Comparison of ENCODE assay signal across 8 mouse cellular contexts in the genomic region with DNA sequence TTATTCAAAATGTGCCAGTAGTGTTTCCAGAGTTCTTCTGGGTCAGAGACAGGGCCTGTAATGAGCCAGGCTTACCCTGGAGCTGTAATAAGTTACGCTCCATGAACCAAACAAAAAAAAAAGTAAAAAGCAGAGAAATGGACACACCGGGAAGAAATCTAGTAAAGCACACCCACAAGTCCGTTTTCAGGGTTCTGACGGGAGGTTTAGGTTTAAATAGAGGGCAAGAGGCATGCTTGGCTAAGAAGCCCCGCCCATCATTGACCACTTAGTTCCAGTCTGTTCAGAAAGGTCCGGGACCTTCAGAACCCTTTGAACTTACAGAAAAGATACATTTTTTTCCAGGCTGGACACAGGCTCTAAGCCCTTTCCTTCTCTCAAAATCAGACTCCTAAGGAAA. TPM values are rescaled to one million over a fixed set of nuclear protein-coding genes. Genes with fewer than 3 reads are reported as not detected.
A peak's percentile ranks its signal among the peaks of the same experiment; 100 is the strongest.
DNase-seq lines count a peak whose midpoint lies in the region; ATAC-seq and TF ChIP-seq lines count a peak whose summit lies in the region.

No protein-coding gene starts in this region.

- ATAC-seq in heart, embryonic 15.5 days (replicated peaks; ENCODE audit: insufficient number of reproducible peaks, insufficient read depth, low FRiP score, low read depth): no peak
- 0 out of 2 replicates have a peak, but pooled peaks have one; percentile 18 for ATAC-seq in G1E (ENCODE audit: extremely low read depth, insufficient number of reproducible peaks, low FRiP score, poor library complexity, severe bottlenecking)
- ATAC-seq in forebrain, postnatal 0 days: no peak

- peaks cover 18% of the 10 kb centered on the region for H3K4me1 ChIP-seq in heart, embryonic 15.5 days (replicated peaks)
- peaks cover 37% of the 10 kb centered on the region for H3K4me1 ChIP-seq in G1E (ENCODE audit: insufficient read depth, low read depth, low read length)
- peaks cover 22% of the 10 kb centered on the region for H3K4me1 ChIP-seq in forebrain, postnatal 0 days (ENCODE audit: insufficient read depth)

- no peaks in the 10 kb centered on the region for H3K27me3 ChIP-seq in heart, embryonic 15.5 days
- no peaks in the 10 kb centered on the region for H3K27me3 ChIP-seq in G1E (ENCODE audit: insufficient read depth, low read length)
- H3K27me3 ChIP-seq in forebrain, postnatal 0 days (ENCODE audit: insufficient read depth, low read length): no peaks in the 10 kb centered on the region

- TF ChIP-seq CTCF in G1E (IDR thresholded peaks at IDR 0.05; ENCODE audit: low read depth, low read length): no peak
- no peak for TF ChIP-seq CTCF in forebrain, postnatal 0 days (IDR thresholded peaks at IDR 0.05; ENCODE audit: low read depth)

- H3K4me3 ChIP-seq in heart, embryonic 15.5 days: peak overlapping the region; percentile 75
- H3K4me3 ChIP-seq in G1E (ENCODE audit: low read depth, low read length): peak overlapping the region; percentile 98; the same call in 1 of the 2 replicates
- H3K4me3 ChIP-seq in forebrain, postnatal 0 days (ENCODE audit: low read depth, low read length): peak overlapping the region; percentile 86

- WGBS in heart, embryonic 15.5 days: 54% methylated on average over 6 of the region's 6 CpGs
- 33% methylated on average over 6 of the region's 6 CpGs for WGBS in forebrain, postnatal 0 days

- no peak overlapping the region for H3K9ac ChIP-seq in heart, embryonic 15.5 days
- H3K9ac ChIP-seq in forebrain, postnatal 0 days: peak overlapping the region; percentile 93; the same call in 1 of the 2 replicates

- no peak for DNase-seq in heart, adult 18-20 months
- DNase-seq in G1E (ENCODE audit: low spot score): no peak
- no peak for DNase-seq in forebrain, postnatal 0 days
- peak; percentile 31 for DNase-seq in lung, postnatal 36 days
- DNase-seq in gastrocnemius, adult 8-10 months (ENCODE audit: low spot score in 2 of 2): no peak
- no peak for DNase-seq in thymus, postnatal 0 days (ENCODE audit: low spot score)
- DNase-seq in ovary, adult 18-20 months (ENCODE audit: low spot score): no peak

- peak overlapping the region; percentile 87 for H3K27ac ChIP-seq in heart, embryonic 15.5 days
- peak overlapping the region; percentile 94; the same call in 1 of the 2 replicates for H3K27ac ChIP-seq in forebrain, postnatal 0 days (ENCODE audit: low read depth, low read length)

- H3K9me3 ChIP-seq in heart, embryonic 15.5 days (replicated peaks): no peaks in the 10 kb centered on the region
- H3K9me3 ChIP-seq in G1E (replicated peaks): no peaks in the 10 kb centered on the region
- H3K9me3 ChIP-seq in forebrain, postnatal 0 days (ENCODE audit: low read length): no peaks in the 10 kb centered on the region

- no peaks in the 10 kb centered on the region for H3K36me3 ChIP-seq in heart, embryonic 15.5 days
- H3K36me3 ChIP-seq in G1E (replicated peaks): peaks cover 27% of the 10 kb centered on the region
- H3K36me3 ChIP-seq in forebrain, postnatal 0 days (ENCODE audit: insufficient read depth): no peaks in the 10 kb centered on the region; the same call in 1 of the 2 replicates

- H3K4me2 ChIP-seq in heart, embryonic 15.5 days: peak overlapping the region; percentile 88
- H3K4me2 ChIP-seq in forebrain, postnatal 0 days (ENCODE audit: low read depth): peak overlapping the region; percentile 63

RNA-seq across cellular contexts. Expression of a gene that starts 0.5 kb away (rescaled TPM):
- polyA plus RNA-seq in heart, embryonic 15.5 days (2015; fragmentation: Nextera tagmentation; extraction: Ambion mirVana): 74.1 and 78.4 TPM in 2 replicates
- 10 to 100 TPM; 32.3 to 37.5 TPM for total RNA-seq in heart, adult 18-20 months (2021)
- total RNA-seq in G1E (2014; fragmentation: Nextera tagmentation): 31.2 and 51.1 TPM in 2 replicates
- total RNA-seq in G1E (2017): 42.0 and 43.1 TPM in 2 replicates
- 19.8 and 23.1 TPM in 2 replicates for polyA plus RNA-seq in G1E (2012)
- total RNA-seq in forebrain, postnatal 0 days (2014; rRNA removed): 271 and 289 TPM in 2 replicates
- polyA plus RNA-seq in forebrain, postnatal 0 days (2015; fragmentation: Nextera tagmentation; extraction: Ambion mirVana): 263 and 284 TPM in 2 replicates
- 10 to 100 TPM; 46.0 to 55.2 (median 49.7) TPM for total RNA-seq in gastrocnemius, adult 8-10 months (2022)
- polyA plus RNA-seq in thymus, postnatal 0 days (2015; fragmentation: Nextera tagmentation; extraction: Ambion mirVana): 71.0 and 75.3 TPM in 2 replicates

RNA-seq across cellular contexts. Expression of a gene that starts 6.3 kb away (rescaled TPM):
- polyA plus RNA-seq in heart, embryonic 15.5 days (2015; fragmentation: Nextera tagmentation; extraction: Ambion mirVana): 5.1 and 7.4 TPM in 2 replicates
- 1 to 10 TPM; 1.2 to 1.9 TPM for total RNA-seq in heart, adult 18-20 months (2021)
- total RNA-seq in G1E (2014; fragmentation: Nextera tagmentation): 22.7 and 23.7 TPM in 2 replicates
- total RNA-seq in G1E (2017): 19.4 and 25.5 TPM in 2 replicates
- polyA plus RNA-seq in G1E (2012): 0.91 and 0.99 TPM in 2 replicates
- total RNA-seq in forebrain, postnatal 0 days (2014; rRNA removed): 28.2 and 33.6 TPM in 2 replicates
- polyA plus RNA-seq in forebrain, postnatal 0 days (2015; fragmentation: Nextera tagmentation; extraction: Ambion mirVana): 8.9 and 13.3 TPM in 2 replicates
- 1 to 10 TPM; 1.4 to 2.7 (median 2.4) TPM for total RNA-seq in gastrocnemius, adult 8-10 months (2022)
- polyA plus RNA-seq in thymus, postnatal 0 days (2015; fragmentation: Nextera tagmentation; extraction: Ambion mirVana): 7.8 and 8.1 TPM in 2 replicates

RNA-seq across cellular contexts. Expression of a gene that starts 34.0 kb away (rescaled TPM):
- polyA plus RNA-seq in heart, embryonic 15.5 days (2015; fragmentation: Nextera tagmentation; extraction: Ambion mirVana): 44.8 and 51.6 TPM in 2 replicates
- total RNA-seq in heart, adult 18-20 months (2021): 10 to 100 TPM; 21.2 to 24.8 TPM
- total RNA-seq in G1E (2014; fragmentation: Nextera tagmentation): 47.6 and 76.5 TPM in 2 replicates
- total RNA-seq in G1E (2017): 75.6 and 77.1 TPM in 2 replicates
- polyA plus RNA-seq in G1E (2012): 10.4 and 30.1 TPM in 2 replicates
- 89.7 and 105 TPM in 2 replicates for total RNA-seq in forebrain, postnatal 0 days (2014; rRNA removed)
- 85.9 and 94.5 TPM in 2 replicates for polyA plus RNA-seq in forebrain, postnatal 0 days (2015; fragmentation: Nextera tagmentation; extraction: Ambion mirVana)
- 10 to 100 TPM; 17.0 to 19.5 (median 18.3) TPM for total RNA-seq in gastrocnemius, adult 8-10 months (2022)
- polyA plus RNA-seq in thymus, postnatal 0 days (2015; fragmentation: Nextera tagmentation; extraction: Ambion mirVana): 55.7 and 56.5 TPM in 2 replicates
